Mouse (Mus musculus) gastrocnemius, postnatal 36 days (tissue): ENCODE measurements around the gene Rogdi. TPM values are rescaled to one million over a fixed set of nuclear protein-coding genes. Genes with fewer than 3 reads are reported as not detected.

ENCODE experiments used
- DNase-seq, 2 experiments: peaks; one replicate each; pipeline ENCODE4 v3.0.0; 2022
- intact Hi-C: fragments of 180-260 bp; cut with DNase I; formaldehyde crosslinking; loops from one replicate; pipeline ENCODE4 v1.15.1; 2025
- long read RNA-seq, 2 experiments: library from polyadenylated mRNA; stranded (forward); transcript quantifications; one replicate each; pipeline ENCODE4 v2.0.0; 2021
- total RNA-seq, 2 experiments: library from RNA; stranded (reverse); gene quantifications; 2 replicates each; pipeline ENCODE4 v1.2.3; 2021

Gene Rogdi
- total RNA-seq = 1 to 10 TPM; 4.8 to 7.0 TPM
- long read RNA-seq, experiment 1, partial matches to known transcripts = 0 of 10 reads
- long read RNA-seq, experiment 1, other reads (novel, unspliced or antisense) = 6 of 10 reads
- long read RNA-seq, experiment 2, transcript Rogdi-207 (11 exons, 1,355 nt) = major isoform, 6 of 11 reads
- long read RNA-seq, experiment 2, partial matches to known transcripts = 1 of 11 reads
- long read RNA-seq, experiment 2, other reads (novel, unspliced or antisense) = 4 of 11 reads

- intact Hi-C loops = no loop called here
- DNase-seq = peak; percentile 94 to 97
These were observed at the start of gene Rogdi for GRCm38 (mm10) chr16:5013054-5013838. TSS of gene Rogdi (minus strand) at chr16:5013553.

DNA sequence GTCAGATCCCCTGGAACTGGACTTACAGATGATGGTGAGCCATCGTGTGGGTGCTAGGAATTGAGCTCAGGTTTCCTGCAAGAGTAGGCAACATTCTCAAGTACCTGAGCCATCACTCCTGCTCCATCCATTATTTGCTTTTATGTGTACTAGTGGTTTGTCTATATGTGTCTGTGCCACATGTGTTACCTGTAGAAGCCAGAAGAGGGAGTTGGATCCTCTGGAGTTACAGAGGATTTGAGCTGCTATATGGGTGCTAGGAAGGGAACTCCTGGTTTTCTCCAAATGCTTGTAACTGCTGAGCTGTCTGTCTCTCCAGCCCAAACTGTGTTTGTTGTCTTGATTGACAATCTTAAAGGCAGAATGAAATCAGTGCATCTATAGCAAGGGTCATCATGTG is 44.8 kb upstream of the Rogdi start:
- no peak for DNase-seq
- intact Hi-C loops = no loop called here

GRCm38 (mm10) chr16:5050251-5051110 is 37.1 kb upstream of the Rogdi start:
- intact Hi-C loops = loop anchor here (5.0 kb wide), 1 partner anchor 92 kb away; no protein-coding TSS in a partner anchor
- DNase-seq = peak; percentile 70 to 75

GRCm38 (mm10) chr16:5049774-5050234 is 36.5 kb upstream of the Rogdi start, which contains the start of the genes Glyr1 and Ubn1:
TSS of gene Glyr1 (minus strand) at chr16:5049863.
TSS of gene Ubn1 (plus strand) at chr16:5050057.
- peak; percentile 96 to 99 for DNase-seq
- intact Hi-C loops = loop anchor here (5.0 kb wide), 1 partner anchor 92 kb away; no protein-coding TSS in a partner anchor

GRCm38 (mm10) chr16:5049182-5049773 is 35.9 kb upstream of the Rogdi start:
- DNase-seq = peak in 1 of 2 experiments; percentile 20
- intact Hi-C loops = no loop called here

- intact Hi-C loops = no loop called here
- DNase-seq = no peak
These were observed 32.0 kb upstream of the Rogdi start for GRCm38 (mm10) chr16:5045322-5045721.

DNA sequence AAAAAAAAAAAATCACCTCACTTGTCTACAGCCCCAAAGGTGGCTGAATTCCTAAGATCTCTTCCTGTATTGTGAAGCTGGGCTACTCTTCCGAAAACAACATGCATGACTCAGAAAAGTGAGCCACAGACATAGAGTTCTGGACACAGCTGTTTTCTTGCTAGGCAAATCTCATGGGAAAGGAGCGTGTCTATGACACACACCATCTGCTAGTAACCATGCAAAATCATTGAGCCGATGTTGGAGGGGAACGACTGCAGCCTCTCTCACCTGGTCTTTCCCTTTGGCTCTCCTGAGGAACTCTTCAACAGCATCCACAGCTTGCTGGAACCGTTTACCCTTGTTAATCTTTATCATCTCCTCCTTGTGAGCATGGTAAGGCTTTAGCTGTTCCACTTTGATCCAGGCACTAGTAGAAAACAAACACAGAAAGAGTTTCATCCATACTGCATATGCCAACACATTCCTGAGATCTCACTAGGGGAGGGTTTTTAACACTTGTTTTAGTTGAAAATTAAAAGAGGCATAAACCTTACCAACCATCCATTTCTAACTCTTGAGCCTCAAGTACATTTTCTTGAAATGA is 23.4 kb upstream of the Rogdi start:
- intact Hi-C loops = no loop called here

DNA sequence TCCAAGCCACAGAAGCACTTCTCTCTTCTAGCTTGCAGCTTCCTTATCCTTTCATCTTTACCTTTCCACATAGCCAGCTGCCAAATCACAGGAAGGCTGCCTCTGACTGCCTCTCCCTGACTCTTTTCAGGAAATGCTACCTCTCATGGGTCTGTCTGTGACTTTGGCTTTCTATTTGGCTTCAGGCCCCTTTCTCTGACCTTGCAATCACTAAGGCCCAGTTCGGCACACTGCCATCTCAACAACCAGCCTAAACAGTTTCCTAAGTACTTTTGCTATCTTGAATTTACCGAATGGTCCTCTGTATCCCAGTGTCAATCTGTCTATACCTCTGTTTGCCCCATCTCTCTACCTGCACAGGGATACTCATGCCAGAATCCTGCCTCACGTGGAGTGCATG is 22.2 kb upstream of the Rogdi start:
- intact Hi-C loops = no loop called here
- no peak for DNase-seq

More for the DNA sequence above, 23.4 kb upstream of the Rogdi start:
- no peak for DNase-seq

- DNase-seq = no peak
- intact Hi-C loops = no loop called here
These were observed 16.5 kb upstream of the Rogdi start for GRCm38 (mm10) chr16:5029847-5030246.

DNA sequence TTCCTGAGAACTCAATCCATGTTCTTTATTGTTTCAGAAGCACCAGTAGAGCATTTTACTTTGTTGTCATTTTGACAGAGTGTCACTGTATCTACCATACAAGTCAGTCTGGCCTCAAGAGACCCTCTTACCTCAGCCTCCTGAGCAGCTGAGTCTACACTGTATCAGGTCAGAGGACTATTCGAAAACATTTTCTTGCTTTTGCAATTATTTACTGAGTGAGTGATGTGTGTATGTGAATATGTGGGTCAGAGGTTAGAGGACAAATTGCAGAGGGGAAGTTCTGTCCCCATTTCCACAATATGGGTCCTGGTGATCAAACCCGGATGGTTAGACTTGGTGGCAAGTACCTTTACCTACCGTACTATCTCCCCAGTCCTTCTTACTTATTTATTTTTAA is 10.7 kb upstream of the Rogdi start:
- intact Hi-C loops = no loop called here
- DNase-seq = no peak

DNA sequence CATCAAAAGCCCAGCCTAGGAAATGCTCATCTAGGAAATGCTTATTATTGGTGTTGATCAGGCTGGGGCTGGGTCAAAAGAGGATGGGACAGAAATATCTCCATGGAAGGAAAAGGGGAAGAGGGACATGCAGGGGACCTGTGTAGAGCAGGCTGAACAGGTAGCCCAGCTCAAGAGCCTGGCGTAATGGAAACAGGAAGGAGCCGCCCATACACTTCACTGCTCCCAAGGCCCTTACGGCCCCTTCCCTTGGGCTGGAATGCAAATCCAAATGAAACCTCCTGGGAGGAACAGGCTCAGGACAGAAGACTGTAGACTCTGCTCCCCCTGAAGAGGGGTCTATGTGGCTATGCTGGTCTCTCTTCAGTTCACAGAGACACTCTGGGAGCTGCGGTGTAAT is 1.2 kb upstream of the Rogdi start:
- DNase-seq = no peak
- intact Hi-C loops = no loop called here

DNA sequence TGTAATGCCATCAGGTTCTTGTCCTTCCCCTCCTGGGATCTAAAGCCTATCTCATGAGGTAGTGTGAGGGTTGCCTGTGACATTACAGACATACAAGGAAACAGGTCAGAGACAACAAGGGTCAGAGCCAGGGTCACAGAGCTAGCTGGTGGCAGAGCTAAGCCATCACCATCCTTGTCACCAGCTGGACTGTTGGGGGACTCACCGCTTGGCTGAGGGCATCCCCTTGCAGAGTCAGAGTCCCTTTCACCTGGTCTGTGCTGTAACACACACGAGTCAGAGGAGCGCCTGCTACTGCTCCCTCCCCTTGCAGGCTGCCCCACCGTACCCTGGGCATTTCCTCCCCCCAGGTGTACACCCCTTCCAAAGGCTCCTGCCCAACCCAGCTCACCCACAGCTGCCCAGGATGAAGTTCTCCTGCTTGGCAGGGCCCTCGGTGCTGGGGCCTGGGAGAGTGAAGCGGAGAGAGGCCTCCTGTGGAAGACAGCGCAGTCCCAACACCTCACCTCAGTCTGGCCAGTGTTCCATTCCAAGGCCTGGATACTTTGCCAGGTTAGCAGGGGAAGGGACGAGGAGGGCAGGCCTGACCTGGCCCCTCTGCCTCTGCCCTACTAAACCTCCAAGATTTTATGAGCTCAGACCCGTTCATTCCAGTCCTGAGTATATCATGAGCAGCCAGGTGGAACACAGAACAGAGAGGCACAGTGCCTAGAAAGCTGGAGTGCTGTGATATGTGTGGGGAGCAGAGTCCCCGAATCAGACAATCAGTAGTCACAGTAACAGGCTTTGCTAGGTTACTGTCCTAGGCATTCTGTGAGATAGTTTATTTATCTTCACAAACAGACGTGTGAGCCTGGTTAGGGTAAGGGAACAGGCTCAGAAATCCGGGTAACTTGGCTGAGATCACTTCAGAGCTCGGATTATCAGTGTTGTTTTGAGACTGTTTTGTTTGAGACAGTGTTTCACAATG is 1.0 kb downstream of the Rogdi start:
- intact Hi-C loops = no loop called here
- DNase-seq = no peak

DNA sequence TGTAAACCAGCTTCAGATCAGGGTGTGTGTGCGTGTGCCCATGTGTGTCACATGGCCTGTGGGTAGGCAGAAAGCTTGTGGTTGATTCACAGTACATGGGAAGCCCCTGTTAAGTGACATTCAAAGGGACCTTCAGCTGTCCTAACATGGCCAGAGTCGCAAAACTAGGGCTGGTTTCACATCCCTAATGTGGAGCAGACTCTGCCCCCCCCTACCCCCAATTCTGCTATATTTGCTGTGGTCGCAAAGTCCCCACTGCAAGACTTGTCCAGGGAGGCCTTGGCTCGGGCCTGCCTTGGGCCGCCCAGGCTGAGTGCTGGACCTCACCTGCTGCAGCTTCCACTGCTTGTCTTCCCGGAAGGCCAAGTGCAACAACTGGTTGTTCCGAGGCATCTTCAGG is 2.1 kb downstream of the Rogdi start:
- intact Hi-C loops = no loop called here
- no peak for DNase-seq

DNA sequence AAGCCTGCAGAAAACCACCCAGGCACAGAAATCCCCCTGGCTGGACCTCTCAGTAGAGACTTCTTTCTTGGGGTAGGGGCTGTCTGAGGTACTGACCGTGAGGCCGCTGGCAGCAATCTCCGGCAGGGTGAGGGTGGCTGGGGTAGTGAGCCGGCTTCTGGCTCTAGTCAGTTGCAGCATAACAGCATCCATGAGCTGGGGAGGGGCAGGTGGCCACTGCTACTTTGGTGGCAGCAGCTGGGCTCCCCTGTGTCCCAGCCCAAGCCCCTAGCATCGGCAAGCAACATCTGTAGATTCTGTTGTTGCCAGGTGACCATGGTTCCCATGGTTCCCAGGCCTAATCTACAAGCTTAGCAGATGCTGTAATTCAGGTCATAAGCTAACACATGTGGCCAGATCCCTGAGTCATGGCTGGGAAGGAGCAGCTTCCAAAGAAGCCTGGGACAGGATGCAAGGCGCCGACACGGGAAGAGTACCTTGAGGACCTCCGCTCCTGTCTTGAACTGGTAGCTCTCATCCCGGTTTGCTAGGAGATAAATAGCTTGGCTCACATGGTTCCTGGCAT is 2.9 kb downstream of the Rogdi start:
- intact Hi-C loops = no loop called here
- no peak for DNase-seq

DNA sequence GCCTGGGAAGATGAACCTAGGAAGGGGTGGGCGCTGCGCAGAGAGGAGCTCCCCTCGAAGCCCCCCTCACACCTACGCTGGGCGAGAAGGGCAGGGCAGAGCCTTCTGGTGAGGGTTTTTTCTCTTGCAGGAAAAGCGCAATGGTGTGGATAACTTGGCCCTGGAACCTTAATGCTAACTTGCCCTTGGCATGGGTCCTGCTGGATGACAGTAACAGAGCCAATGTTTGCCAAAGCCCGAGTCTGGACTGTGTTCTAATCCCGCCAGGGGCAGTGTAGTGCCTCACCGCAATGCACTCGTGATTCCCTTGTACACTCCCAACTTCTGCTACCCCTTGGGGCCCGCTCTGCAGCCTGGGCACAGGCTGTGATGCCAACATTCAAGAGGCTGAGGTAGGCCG is 5.3 kb downstream of the Rogdi start:
- DNase-seq = no peak
- intact Hi-C loops = no loop called here

DNA sequence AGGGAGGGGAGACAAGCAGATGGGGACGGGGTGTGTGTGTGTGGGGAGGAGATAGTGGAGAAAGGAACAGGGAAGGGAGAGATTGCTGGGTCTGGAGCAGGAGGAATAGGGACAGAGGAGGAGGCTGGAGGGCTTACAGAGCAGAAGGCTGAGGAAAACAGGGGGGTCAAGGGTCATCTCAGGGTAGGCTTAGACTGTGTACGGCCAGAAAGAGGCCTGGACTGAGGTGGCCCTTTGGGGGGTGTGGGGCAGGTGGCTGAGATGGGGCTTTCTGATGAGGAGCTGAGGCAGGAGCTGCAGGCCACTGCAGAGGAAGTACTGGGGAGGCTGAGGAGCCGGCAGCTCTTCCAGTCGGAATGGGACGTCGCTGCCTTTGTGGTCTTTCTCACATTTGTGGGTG is 5.9 kb downstream of the Rogdi start:
- intact Hi-C loops = no loop called here
- no peak for DNase-seq

DNA sequence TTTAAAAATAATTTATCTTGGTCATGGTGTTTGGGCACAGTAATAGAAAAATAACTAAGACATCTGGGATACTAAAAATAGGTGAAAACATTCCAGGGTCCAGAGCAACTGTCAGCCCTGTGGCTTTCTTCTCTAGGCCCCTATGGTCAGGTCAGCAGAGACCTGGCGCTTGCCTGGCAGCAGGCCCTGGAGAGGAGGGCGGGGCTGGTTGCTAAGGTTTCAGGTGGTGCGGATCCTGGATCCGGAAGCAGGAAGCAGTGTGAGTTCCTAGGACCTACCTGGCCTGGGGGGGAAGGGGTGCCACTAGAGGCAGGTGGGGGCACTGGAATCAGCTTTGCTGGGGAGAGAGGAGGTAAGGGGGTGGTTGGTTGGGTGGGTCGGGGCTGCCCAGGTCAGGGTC is 6.3 kb downstream of the Rogdi start, which contains the start of gene Smim22:
Gene Smim22 (plus strand): TSS at position 222 of the 400 bp plus-strand sequence.
- no peak for DNase-seq
- intact Hi-C loops = no loop called here

DNA sequence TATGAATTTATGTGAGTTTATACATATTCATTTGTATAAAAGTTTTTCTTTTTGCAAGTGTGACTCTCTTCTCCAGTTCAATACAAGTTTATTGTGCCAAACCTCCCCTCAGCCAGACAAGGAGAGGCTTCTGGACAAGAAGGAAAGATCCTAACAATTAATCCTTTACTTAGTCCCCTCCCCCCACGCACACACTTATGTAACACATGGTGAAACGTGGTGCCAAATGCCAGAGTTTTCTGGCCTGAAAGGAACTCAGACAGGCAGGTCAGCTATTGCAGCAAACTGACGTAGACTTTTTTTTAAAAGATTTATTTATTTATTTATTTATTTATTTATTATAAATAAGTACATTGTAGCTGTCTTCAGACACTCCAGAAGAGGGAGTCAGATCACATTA is 12.7 kb downstream of the Rogdi start:
- no peak for DNase-seq
- intact Hi-C loops = no loop called here
